Mouse (Mus musculus): ENCODE data around the gene Plcb1.

Plcb1 gene

DNA sequence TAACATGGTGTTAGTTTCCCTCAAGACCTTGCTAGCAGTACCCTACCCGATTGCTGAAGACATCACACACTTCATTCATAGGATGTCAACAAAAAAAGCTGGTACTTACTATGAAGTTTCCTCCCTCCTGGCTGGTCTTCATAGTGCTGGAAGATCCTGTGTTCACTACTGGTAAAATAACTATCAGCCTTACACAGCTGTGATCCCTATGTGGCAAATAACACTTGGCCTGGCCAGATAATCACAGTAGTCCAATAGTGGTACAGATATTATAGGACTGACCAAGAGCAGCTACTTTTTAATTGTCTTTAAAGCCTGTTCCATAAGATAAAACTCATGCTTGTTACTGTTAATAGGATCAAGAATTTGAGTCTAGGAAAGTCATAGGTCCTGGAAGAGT lies 52.3 kb downstream of the Plcb1 start:
- in situ Hi-C loops (cut with MboI, MseI) = no loop called here

DNA sequence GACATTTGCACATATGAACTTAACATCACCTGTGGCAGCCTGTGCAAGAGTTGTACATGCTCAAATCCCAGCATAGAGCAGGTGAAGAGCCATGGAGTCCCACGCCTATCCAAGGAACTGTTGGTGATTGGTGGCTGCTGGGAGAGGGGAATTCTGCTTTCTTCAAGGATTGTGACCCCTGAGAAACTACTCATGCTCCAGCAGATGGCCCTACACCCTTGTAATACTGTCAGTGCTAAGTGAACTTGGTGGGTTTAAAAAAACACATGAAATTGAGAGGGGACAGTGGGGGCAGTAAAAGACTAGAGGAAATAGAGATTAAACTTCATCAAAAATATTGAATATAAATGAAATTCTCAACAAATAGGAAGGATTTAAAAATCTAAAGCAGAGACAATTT lies 53.0 kb downstream of the Plcb1 start:
- in situ Hi-C loops (cut with MboI, MseI) = no loop called here

DNA sequence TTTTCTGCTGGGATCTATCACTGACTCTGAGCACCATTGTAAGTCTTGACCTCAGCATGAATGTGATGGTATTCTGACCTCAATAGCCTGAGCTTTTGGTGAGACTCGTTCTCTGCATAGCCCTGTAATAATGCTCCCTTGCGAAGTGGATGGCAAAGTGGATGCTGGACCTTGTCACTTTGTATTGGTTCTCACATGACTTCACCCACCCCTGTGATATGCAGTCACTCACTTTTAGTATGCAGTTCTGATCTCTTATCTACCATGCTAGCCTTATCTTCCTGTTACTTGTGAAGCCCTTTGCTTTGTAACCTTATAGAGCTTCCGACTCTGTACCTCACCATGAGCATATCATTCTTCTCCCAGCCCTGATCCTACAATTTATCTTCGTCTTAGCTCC lies 57.0 kb downstream of the Plcb1 start:
- in situ Hi-C loops (cut with MboI, MseI) = no loop called here

DNA sequence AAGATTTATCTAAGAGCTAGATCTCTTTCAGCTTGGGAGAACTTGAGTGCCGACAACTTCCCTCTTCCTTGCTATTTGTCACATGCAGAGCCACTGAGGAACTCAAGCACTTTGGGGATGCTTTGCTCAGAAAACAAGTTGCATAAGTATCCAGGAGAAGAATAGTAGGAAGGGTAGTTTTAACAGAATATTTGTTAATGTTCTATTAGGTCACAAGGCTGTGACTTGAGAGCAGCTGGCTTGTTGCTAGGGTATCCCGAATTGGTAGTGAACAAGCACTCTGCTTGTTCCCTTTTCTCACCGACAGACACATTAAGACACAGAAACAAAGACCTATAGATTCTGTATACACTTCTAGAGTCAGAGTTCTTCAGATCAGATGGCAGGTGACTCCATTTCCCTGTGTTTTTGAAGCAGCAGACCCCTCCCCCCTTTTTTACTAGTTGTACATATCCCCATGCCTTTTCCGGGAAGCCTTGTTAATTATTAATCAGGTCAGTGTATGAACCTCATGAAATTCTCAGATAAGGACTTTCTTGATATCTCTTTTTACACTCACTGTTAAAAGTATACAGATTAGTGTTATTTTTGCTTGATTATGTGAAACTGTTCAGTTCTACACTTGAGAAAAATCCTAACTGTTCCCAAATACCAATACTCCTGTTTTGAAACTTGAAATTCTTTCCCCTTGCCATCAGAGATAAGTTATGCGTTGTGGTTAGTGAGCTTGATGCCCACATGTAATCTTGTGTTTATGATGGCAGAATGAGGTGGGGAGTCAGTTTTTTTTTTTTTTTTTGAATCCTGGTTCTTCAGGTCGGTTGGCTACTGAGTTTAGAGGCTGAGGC lies 58.7 kb downstream of the Plcb1 start:
- in situ Hi-C loops (cut with MboI, MseI) = no loop called here

DNA sequence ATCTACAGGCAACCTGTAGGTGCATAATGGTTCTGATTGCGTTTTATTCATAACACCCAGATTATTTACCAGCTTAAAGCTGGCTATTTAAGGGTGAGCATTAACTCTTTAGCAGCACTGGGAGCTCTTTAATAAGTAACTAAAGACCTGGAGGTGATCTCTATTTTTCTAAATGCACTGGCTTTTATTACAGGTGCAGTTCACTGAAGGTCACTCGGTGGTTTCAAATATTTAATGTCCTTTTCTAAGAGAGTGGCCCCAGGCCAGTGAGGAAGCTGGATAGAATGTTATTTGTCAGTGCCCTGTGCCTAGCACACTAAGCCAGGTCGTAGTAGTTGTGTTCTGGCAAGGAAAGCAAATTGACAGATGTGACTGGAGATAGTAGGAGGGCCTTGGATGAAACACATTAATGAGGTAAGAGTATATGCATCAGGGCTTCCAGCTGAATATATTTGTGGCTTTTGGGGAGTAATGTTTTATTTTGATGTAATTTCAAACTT lies 59.4 kb downstream of the Plcb1 start:
- in situ Hi-C loops (cut with MboI, MseI) = no loop called here

DNA sequence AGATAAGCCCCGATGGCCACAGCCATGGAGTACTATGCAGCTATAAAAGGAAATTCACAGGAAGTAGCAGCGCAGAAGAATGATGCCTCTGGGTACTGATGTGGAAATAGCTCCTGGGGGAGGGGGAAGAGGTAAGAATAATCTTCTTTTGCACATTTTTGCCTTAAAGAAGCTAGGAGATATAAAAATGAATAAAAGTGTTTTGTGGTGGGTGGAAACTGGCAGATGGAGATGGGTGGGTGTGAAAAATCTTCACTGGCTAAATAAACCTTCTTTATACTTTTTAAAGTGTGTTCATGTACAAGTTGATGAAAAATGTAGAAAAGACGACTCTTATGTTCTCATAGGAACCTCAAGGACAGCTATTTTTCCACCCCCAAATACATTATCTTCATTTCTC lies 60.7 kb downstream of the Plcb1 start:
- in situ Hi-C loops (cut with MboI, MseI) = no loop called here

DNA sequence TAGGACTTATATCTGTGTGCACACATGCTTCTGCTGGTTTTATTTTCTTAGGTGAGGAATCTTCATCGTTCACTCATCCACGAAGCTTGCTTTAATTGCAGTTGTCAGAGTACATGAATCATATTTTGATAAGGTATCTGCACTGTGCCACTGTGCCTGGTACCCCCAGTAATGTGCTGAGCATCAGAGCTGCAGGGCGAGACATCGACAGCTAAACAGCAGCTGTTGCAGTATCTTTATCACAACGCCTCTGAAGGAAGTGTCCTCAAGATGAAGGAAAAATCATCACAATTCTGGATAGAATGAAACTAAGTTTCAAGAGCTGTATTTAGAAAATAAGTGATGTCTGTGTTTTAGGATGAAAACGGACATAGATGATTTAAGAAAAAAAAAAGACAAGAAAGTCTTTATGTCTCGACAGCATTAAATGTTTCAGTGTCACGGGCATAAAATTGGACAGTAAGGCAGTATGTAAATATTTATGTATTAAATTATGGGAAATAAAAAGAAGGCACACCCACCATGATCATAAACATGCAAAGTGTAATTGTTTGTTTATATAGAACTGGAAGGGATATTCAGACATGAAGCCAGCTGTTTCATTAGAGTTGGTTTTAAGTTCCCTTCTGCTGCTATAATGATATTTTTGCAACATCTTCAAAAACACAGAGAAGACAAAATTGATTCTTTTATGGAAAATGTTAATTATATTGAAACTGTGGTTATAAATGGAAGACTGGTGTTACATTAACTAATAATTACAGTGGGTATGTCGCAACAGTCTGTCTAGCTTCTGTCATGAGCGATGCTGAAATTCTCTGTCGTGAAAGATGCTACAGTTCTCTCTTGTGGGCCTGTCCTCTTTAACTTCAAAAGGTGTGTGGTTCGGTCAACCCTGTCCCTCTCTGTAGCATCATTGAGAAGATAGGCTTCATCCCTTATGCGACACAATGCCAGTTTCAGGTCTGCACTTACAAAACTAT lies 65.6 kb downstream of the Plcb1 start:
- in situ Hi-C loops (cut with MboI, MseI) = no loop called here

DNA sequence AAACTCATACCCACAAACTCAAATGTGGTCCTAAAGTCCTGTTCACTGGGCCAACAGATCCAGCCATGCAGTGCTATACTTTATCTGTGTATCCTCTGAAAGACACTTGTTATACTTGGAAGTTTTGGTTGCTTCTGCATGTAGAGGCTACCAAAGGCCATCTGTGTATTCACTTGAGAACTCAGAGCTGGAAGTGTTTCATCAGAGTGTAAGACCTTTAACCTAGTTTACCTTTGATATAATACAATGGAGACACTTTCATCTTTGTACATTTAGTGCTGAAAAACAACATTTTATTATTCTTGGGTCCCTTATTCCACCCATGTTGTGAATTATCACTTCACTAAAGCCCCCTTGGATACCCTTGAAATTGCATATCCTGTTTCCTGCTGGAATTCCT lies 70.4 kb downstream of the Plcb1 start:
- in situ Hi-C loops (cut with MboI, MseI) = no loop called here

DNA sequence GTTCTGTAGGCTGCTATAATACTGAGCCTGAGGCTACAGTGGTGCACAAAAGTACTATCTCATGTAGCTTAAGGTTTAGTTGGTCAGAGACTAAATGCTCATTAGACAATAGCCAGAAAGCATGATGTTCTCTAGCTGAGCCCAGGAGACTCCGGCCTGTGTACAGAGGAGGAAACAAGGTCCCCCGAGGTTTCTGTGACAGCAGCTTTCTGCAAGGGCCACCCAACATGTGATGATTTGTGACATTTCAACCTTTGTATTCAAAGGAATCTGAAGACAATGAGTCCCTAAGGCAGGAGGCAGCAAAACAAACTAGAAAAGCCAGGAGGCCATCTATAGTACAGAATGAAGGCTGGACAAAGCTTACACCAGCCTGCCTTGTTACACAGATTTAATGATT lies 70.8 kb downstream of the Plcb1 start:
- in situ Hi-C loops (cut with MboI, MseI) = no loop called here

DNA sequence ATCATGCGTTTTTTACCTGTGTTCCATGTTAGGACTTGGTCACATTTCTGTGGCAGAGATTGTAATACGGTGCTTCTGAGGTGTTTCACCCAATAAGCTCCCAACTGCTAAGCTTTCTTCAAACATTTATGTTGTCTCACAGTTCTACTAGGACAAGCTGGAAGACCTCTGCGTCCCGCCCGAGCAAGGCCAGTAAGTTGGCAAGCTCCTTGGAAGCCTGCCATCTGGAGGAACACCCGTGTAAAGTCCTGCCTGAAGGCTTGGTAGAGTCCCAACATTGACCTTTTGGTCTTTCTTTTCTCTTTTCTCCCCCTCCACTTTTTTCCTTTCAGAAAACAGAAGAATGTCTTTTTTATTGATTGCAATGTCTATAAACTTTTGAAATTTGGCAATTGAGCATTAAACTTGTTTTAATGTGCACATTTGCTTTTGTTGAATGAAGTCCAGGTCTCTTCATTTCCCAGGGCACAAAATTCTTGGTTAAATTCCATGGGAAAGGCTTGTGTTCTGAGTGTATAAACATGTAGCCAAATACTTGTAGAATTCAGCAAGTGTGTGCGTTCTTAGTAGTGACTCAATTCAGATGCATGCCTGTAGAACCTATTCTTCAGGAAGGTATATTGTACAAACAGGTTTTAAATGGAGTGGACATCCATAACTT lies 79.2 kb downstream of the Plcb1 start:
- in situ Hi-C loops (cut with MboI, MseI) = no loop called here

DNA sequence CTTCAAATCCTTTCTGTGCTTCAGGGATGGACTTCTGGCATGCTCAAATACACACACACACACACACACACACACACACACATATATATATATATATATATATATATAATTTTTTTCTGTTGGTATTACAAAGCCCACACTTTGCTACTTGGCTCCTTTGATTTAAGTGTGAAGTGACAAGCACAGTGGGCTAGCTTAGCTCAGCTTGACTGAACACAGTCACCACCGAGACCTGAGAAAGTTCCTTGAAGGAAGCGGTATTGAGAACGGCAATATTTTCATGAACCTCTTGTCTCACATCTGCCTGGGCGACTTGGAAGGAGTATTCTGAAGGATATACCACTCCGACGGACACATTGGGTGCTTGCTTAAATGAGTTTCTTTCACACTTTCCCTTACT lies 81.5 kb downstream of the Plcb1 start:
- in situ Hi-C loops (cut with MboI, MseI) = no loop called here

DNA sequence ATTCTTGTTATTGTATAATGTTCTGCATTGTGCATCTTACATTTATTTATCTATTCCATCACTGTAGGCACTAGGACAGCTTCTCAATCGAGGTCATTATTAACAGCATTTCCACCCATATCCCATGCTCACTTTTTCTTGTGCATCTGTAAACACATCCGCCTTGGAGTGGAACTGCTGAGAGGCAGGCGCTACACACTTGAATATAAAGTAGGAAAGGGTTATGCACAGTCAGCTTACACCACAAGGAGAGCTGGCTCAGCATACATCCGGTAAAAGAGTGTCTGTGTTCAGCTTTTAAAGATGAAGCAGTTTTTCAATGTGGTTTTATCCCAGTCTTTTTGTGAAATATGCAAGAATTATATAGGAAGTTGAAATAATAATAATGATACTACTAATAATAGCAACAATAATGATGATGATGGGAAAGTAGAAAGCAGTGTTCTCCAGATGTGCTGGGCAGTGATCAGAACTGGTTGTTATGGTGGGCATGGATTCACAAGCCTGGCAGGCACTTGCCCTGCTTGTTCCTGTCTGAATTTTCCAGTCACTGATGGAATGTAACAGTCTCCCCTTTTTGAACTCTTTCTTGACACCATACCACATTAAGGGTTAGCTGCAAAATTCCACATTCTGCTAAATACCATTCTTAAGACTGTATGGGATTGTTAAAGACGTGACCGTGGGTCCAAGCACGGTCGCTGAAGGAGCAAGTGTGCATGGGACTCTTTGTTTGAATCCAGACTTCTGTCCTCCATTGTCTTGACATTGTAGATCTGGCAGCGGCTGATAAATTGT lies 86.0 kb downstream of the Plcb1 start:
- in situ Hi-C loops (cut with MboI, MseI) = no loop called here

DNA sequence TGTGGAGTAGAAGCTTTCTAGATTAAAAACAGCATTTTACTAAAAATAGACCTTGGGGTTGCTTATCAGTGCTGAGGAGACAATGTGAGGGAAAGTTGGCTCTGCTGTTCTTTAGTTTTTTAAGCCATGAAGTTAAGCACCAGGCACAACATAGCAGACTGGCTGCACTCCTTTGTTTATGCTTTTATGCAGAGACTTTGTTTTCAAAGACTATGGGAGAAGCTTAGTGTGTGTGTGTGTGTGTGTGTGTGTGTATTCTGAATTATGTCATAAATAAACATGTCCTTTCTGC lies 86.6 kb downstream of the Plcb1 start:
- in situ Hi-C loops (cut with MboI, MseI) = no loop called here

DNA sequence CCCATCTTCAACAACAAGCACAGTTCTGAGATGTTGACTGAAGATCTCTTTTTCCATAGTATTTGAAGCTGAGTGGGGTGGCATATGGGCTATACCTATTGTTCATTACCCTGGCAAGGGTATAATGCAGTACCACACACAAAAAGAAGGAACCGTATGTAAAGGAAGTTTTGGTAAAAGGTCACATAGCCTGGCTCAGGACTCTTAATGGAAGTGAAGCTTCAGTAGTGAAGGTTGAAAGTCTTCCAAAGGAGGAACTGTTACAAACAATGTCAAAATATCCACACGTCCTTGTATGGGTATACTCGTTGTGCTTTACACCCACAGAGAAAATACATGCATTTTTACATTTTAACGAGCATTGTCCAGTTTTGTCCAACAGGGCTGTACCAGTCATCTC lies 91.3 kb downstream of the Plcb1 start:
- in situ Hi-C loops (cut with MboI, MseI) = no loop called here

DNA sequence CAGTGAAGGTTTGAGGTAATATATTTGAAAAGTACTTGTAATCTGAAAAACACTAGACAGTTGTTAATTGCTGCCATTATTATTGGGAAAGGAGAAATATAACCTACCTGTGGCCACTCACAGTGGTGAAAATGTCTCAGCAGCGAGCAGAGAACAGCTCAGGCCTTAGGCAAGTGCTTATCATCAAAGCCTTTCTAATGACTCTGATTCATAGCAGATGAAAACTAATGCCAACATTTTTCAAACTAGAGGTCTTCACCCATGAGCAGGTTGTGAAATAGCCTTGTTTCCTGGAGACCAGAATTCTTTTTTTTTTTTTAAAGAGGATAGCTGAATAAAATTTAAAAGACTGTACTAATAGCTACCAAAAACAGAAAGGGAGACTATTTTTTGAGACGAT lies 105.3 kb downstream of the Plcb1 start:
- in situ Hi-C loops (cut with MboI, MseI) = no loop called here

DNA sequence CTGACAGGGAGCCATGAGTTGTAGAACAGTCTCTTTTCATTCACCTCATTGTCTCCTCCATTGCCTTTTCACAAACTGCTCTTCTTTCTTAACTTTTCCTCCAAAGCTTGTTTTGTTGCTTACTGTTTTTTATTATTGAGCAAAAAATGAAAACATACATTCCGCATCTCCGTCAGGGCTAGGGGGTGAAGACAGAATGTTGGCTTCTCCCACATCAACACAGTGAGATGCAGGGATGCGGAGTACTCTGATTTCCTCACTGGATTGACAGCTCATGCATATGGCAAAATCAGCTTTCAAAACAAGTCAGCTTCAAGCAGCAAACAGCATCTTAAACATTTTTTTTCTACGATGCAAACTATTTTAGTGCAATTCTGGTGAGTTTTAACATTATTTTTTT lies 108.9 kb downstream of the Plcb1 start:
- in situ Hi-C loops (cut with MboI, MseI) = no loop called here

DNA sequence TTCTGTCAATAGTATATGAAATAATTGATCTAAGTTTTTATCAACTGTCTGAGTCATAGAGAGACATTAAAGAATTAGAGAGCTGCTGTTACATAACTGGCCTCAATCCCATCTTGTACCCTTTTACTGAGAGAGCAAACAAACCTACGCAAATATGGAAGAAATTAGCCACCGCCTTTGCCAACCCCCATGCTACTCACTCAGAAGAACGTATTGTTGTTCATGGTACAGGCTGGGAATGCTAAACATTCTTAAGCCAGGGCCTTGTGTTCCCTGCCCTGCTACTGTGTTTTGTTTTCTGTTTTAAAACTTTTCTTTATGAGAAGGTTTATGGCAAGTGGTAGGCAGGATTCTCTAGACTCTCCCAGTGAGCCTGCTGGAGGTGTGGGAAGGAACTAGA lies 110.3 kb downstream of the Plcb1 start:
- in situ Hi-C loops (cut with MboI, MseI) = no loop called here

DNA sequence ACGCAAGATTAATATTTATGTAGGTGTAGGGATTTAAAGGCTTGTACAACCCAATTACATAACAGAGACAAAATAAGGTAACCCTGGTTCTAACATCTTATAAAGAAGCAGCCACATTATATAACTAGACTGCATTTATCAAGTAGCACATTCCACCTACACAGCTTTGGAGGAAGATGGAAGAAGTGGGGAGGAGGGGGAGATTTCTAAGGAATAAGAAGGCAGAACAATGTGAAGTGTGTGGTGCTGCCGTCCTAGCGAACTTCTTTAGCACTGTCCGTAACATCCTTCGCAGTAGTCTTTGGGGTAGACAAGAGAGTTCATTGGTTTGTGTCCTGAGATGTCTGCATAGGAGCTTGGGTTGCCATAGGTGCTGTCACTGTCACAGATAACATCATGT lies 111.2 kb downstream of the Plcb1 start:
- in situ Hi-C loops (cut with MboI, MseI) = no loop called here

DNA sequence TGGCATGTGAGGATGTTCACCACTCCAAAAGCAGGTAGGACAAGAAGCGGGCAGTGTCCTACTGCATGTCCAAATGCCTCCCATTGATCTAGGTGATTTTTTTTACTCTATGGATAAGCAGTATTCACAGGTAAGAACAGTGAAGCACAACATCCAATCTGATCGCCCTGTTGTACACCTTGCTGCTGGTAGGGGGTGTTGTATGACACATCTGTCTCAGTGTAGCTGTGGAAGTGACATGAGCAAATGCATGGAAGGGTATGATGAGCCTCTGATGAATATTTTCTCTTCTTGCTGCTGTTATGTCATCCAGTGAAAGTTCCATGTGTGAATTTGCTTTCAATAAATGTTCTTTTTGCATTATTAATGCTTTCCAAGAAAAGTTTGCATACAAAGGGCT lies 115.7 kb downstream of the Plcb1 start:
- in situ Hi-C loops (cut with MboI, MseI) = no loop called here

DNA sequence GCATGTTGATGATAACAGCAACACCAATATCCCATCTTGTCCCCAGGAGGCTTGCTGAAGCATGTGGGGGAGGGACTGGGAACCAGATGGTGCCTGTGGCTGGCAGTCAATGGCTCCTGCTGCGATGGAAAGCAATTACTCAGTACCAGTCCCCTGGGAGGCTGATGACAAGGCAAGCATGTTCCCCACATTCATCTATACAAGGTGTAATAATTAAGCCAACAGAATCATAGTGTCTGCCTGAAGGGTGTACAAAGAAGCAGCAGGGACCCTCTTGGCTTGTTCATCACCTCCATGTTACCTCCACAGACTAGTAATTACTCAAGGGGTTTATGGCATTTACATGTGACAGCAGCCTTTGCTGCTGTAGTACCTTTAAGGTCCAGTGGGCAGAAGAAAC lies 125.0 kb downstream of the Plcb1 start:
- in situ Hi-C loops (cut with MboI, MseI) = no loop called here

DNA sequence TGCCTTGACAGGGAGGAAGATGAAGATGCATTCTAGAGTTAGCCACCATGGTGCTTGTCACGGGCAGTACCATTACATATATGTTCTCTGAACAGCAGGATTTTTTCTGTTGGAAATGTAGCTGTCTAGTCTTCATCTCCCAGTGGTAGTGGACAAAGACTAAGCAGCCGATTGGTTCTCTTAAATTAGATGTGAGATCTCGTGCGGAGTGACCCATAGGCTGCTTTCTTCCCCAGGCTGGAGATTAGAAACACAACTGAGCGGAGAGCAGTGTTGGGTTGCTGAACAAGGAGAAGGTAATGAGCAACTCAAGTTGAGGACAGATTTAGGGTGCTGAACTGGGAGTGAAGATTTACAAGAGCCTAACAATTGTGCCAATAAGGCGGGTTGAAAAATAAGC lies 125.5 kb downstream of the Plcb1 start:
- in situ Hi-C loops (cut with MboI, MseI) = no loop called here

DNA sequence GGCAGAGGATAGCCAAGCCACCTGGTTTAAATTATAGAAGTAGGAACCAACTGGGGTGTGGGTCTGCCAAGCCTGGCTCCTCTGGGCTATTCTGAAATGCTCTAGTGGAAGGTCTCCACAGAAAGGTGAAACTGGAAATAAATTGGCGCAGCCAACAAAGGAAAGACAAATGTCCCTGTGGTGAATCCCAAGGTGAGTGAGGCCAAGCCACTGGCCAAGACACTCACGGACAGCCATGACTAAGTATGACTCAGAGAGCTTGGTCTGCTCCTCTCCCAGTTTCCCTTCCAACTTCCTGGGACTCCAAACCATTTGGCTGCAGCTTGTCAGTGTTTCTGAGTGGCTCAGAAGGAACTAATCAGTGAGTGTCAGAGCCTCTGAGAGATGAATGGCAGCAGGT lies 126.7 kb downstream of the Plcb1 start:
- in situ Hi-C loops (cut with MboI, MseI) = no loop called here

All from regulatory T cell (primary cell).